Mouse (Mus musculus): ENCODE measurements at regions not wholly inside any gene's neighbourhood (a gene's known extent, or its start where the extent isn't known, plus 50 kb on each side); places are given as distances from the start of the nearest gene placed in this dataset.

- TF ChIP-seq CTCF (conservative IDR thresholded peaks at IDR 0.05; ENCODE audit: low read length), result no peak
- no peak for TF ChIP-seq POU5F1 (IDR thresholded peaks at IDR 0.05; ENCODE audit: borderline replicate concordance, low read length)
These were observed 135.3 kb upstream of the Rybp start for GRCm38 (mm10) chr6:100422603-100423002.

Measured in E14TG2a.4 (cell line).